ENCODE assay signal across 12 mouse cellular contexts in the genomic region with DNA sequence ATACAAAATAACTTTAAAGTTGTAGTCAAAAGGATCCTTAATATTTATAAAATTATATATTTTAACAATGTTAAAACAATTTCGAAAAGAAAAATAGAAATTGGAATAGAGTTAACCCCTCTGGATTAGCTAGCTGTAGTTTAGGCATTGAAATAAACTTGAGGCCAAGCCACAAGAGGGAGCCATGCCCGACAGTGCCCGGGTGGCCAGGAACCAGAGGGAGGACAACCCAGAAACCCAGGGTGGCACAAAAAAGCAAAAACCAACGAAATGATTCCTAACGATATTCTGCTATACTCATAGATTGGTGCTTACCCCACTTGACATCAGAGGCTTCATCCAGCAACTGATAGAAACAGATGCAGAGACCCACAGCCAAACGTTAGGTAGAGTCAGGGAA. TPM values are rescaled to one million over a fixed set of nuclear protein-coding genes. Genes with fewer than 3 reads are reported as not detected.
A peak's percentile ranks its signal among the peaks of the same experiment; 100 is the strongest.
DNase-seq lines count a peak whose midpoint lies in the region; TF ChIP-seq lines count a peak whose summit lies in the region.
"Had no signal": no experiment of that assay in that cellular context is flagged by ENCODE, and none has a peak within 500 bp of the region (broad histone marks: within the 10 kb centered on the region; RNA-seq: fewer than 3 reads in every experiment).

No protein-coding gene starts in this region.

- H3K4me1 ChIP-seq in liver, adult 2 months (ENCODE audit: control insufficient read depth, insufficient read depth, low read length) = no peaks in the 10 kb centered on the region
- H3K4me1 ChIP-seq: embryonic facial prominence, embryonic 13.5 days; forebrain, embryonic 12.5 days; limb, embryonic 12.5 days had no signal

- H3K9ac ChIP-seq in liver, adult 2 months (ENCODE audit: low read depth, low read length) = no peak overlapping the region
- H3K9ac ChIP-seq: embryonic facial prominence, embryonic 13.5 days; forebrain, embryonic 12.5 days; limb, embryonic 12.5 days had no signal

- peak; percentile 22 for DNase-seq in gastrocnemius, postnatal 14 days
- DNase-seq in gastrocnemius, postnatal 10 days = no peak
- DNase-seq in liver, adult 2 months (ENCODE audit: extremely low read depth, low read depth, low spot score) = no peak
- DNase-seq in liver (no peak), MN1 (ENCODE audit: low spot score) (peak; percentile 27)
- peak; percentile 15 for DNase-seq in adrenal gland, postnatal 25 days
- no peak for DNase-seq in spleen, postnatal 4 days (ENCODE audit: low spot score in 2 of 2)
- DNase-seq: right cerebral cortex, postnatal 4 days had no signal

- TF ChIP-seq POLR2A in liver, adult 2 months (IDR thresholded peaks at IDR 0.05; ENCODE audit: extremely low read depth, insufficient read depth, low read length) = no peak

- H3K27ac ChIP-seq in liver, adult 2 months (replicated peaks; ENCODE audit: insufficient read depth, low read depth, low read length) = no peak overlapping the region
- H3K27ac ChIP-seq: embryonic facial prominence, embryonic 13.5 days; forebrain, embryonic 12.5 days; limb, embryonic 12.5 days had no signal

- H3K79me2 ChIP-seq in liver, adult 2 months (ENCODE audit: control insufficient read depth, insufficient read depth, low read length) = no peaks in the 10 kb centered on the region

- no peaks in the 10 kb centered on the region for H3K27me3 ChIP-seq in liver, adult 2 months (ENCODE audit: control insufficient read depth, insufficient read depth, low read length)
- H3K27me3 ChIP-seq: embryonic facial prominence, embryonic 13.5 days; forebrain, embryonic 12.5 days; limb, embryonic 12.5 days had no signal

- no peaks in the 10 kb centered on the region for H3K36me3 ChIP-seq in liver, adult 2 months (ENCODE audit: control insufficient read depth, insufficient read depth, low read length)

- no peak overlapping the region for H3K4me3 ChIP-seq in liver, adult 2 months (ENCODE audit: insufficient read depth, low read depth, low read length)
- H3K4me3 ChIP-seq: embryonic facial prominence, embryonic 13.5 days; forebrain, embryonic 12.5 days; limb, embryonic 12.5 days had no signal

- intact Hi-C loops in gastrocnemius, postnatal 14 days (cut with DNase I; ENCODE audit: low total_unique reads) = no loop called here

- 82% methylated on average over 6 of the region's 6 CpGs for WGBS in liver, adult 2 months

- peak; percentile 58 for TF ChIP-seq CTCF in liver, adult 2 months (IDR thresholded peaks at IDR 0.05; ENCODE audit: low read depth, low read length)

RNA-seq across cellular contexts. Expression of a gene that starts 24.3 kb away (rescaled TPM):
- total RNA-seq in gastrocnemius, postnatal 14 days (2021) = 1 to 10 TPM; 6.8 to 9.9 TPM
- 10 to 100 TPM in 1 of 2 experiments, 1 to 10 TPM in 1; 9.5 to 11.6 TPM for total RNA-seq in gastrocnemius, postnatal 10 days (2021)
- total RNA-seq in liver, adult 2 months (2014; rRNA removed) = 1.9 and 2.8 TPM in 2 replicates
- 0.72 and 1.2 TPM in 2 replicates for polyA plus RNA-seq in liver, adult 2 months (2012; rRNA removed)
- total RNA-seq in adrenal gland, postnatal 25 days (2021) = 5.6 and 6.1 TPM in 2 replicates

RNA-seq across cellular contexts. Expression of a gene that starts 34.0 kb away (rescaled TPM):
- 1 to 10 TPM in 1 of 2 experiments, under 1 TPM in 1; 0.66 to 1.1 TPM for total RNA-seq in gastrocnemius, postnatal 14 days (2021)
- total RNA-seq in gastrocnemius, postnatal 10 days (2021) = 1 to 10 TPM; 1.6 TPM
- total RNA-seq in liver, adult 2 months (2014; rRNA removed) = 0.07 and 0.09 TPM in 2 replicates
- 0.02 and 0.18 TPM in 2 replicates for polyA plus RNA-seq in liver, adult 2 months (2012; rRNA removed)
- total RNA-seq in adrenal gland, postnatal 25 days (2021) = 8.5 and 11.1 TPM in 2 replicates
- total RNA-seq: hematopoietic stem cell, adult 5-6 weeks had no signal

RNA-seq across cellular contexts. Expression of a gene that starts 52.3 kb away (rescaled TPM):
- total RNA-seq in gastrocnemius, postnatal 14 days (2021) = 1 to 10 TPM; 4.9 to 7.2 TPM
- 1 to 10 TPM; 5.6 to 6.1 TPM for total RNA-seq in gastrocnemius, postnatal 10 days (2021)
- total RNA-seq in liver, adult 2 months (2014; rRNA removed) = 1.9 and 3.3 TPM in 2 replicates
- 5.5 and 5.6 TPM in 2 replicates for polyA plus RNA-seq in liver, adult 2 months (2012; rRNA removed)
- total RNA-seq in adrenal gland, postnatal 25 days (2021) = 7.7 and 11.1 TPM in 2 replicates

Comparison
In these comparisons a context has a peak if more than half of its experiments do, and no peak if none do; other contexts are left out.
1. DNase-seq: peak in gastrocnemius, postnatal 14 days (single experiment), MN1 (single experiment) and adrenal gland, postnatal 25 days (single experiment); none in gastrocnemius, postnatal 10 days (single experiment), liver, adult 2 months (single experiment), liver (single experiment) and spleen, postnatal 4 days (0 of 2).